Mouse (Mus musculus): ENCODE measurements at regions not wholly inside any gene's neighbourhood (a gene's known extent, or its start where the extent isn't known, plus 50 kb on each side); places are given as distances from the start of the nearest gene placed in this dataset.

DNA sequence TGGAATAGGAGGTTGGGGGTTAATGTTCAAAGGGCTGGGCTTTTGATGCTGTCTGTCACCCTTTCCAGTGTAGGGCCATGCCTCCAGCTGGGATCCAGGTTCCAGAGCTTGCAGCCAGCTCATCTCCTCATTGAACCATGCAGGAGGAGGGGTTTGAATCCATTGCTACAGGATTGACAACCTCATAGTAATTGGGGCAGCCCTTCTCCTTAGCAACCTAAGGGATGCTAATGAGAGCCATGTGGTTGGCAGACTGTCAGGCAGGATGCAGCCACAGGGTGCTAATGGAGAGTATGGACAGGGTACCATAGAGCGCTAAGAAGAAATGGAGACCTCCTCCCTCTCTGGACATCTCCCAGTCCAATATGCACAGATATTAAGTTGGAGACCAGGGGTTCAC is 396.9 kb upstream of the Cdh4 start:
- TF ChIP-seq EP300 (optimal IDR thresholded peaks at IDR 0.05) (no peak), CTCF (IDR thresholded peaks at IDR 0.05; ENCODE audit: low read depth) (no peak)
- Histone ChIP-seq H3K9ac (ENCODE audit: low read length) (no peak overlapping the region), H3K27me3 (ENCODE audit: control insufficient read depth, insufficient read depth, low read length) (no peaks in the 10 kb centered on the region), H3K4me3 (ENCODE audit: low read depth, low read length) (no peak overlapping the region), H3K9me3 (ENCODE audit: control insufficient read depth, low read length) (no peaks in the 10 kb centered on the region), H3K36me3 (ENCODE audit: control insufficient read depth, insufficient read depth, low read length) (no peaks in the 10 kb centered on the region), H3K4me2 (replicated peaks; ENCODE audit: low read depth) (no peak overlapping the region), H3K27ac (replicated peaks) (no peak overlapping the region), H3K4me1 (replicated peaks; ENCODE audit: control insufficient read depth, insufficient read depth) (no peaks in the 10 kb centered on the region)
- DNase-seq (ENCODE audit: low spot score) = no peak
- ATAC-seq (ENCODE audit: low FRiP score, low TSS enrichment) = no peak
- 67% methylated on average over 1 of the region's 1 CpGs for WGBS

DNA sequence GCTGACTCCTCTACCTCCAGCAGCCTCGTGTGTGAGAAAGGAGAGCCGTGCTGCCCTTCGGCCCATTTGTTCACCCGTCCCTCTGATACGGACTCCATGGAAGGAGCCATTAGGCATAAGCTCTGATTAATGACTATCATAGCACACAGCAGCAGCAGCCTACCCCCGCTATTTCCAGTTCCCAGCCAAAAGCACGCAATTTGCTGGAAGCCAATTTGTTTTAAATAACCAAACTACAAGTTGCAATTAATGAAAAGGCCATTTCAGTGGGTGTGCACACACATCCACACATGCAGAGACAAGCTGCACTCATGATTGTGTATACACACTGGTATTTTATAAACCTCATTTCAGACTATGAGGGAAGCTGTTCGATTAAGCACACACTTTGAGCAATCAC is 387.8 kb upstream of the Cdh4 start:
- Histone ChIP-seq H3K4me3 (ENCODE audit: low read depth, low read length) (no peak overlapping the region), H3K4me1 (replicated peaks; ENCODE audit: control insufficient read depth, insufficient read depth) (no peaks in the 10 kb centered on the region), H3K27ac (replicated peaks) (no peak overlapping the region), H3K9me3 (ENCODE audit: control insufficient read depth, low read length) (no peaks in the 10 kb centered on the region), H3K36me3 (ENCODE audit: control insufficient read depth, insufficient read depth, low read length) (no peaks in the 10 kb centered on the region), H3K4me2 (replicated peaks; ENCODE audit: low read depth) (no peak overlapping the region), H3K27me3 (ENCODE audit: control insufficient read depth, insufficient read depth, low read length) (no peaks in the 10 kb centered on the region), H3K9ac (ENCODE audit: low read length) (no peak overlapping the region)
- WGBS = 42% methylated on average over 8 of the region's 8 CpGs
- ATAC-seq (ENCODE audit: low FRiP score, low TSS enrichment) (no peak), DNase-seq (ENCODE audit: low spot score) (no peak)
- no peak for TF ChIP-seq EP300 (optimal IDR thresholded peaks at IDR 0.05)
- no peak for TF ChIP-seq CTCF (IDR thresholded peaks at IDR 0.05; ENCODE audit: low read depth)

- DNase-seq (ENCODE audit: low spot score) (no peak), ATAC-seq (ENCODE audit: low FRiP score, low TSS enrichment) (no peak)
- H3K36me3 ChIP-seq (ENCODE audit: control insufficient read depth, insufficient read depth, low read length) = no peaks in the 10 kb centered on the region
- no peaks in the 10 kb centered on the region for H3K4me1 ChIP-seq (replicated peaks; ENCODE audit: control insufficient read depth, insufficient read depth)
- 42% methylated on average over 8 of the region's 8 CpGs for WGBS
- no peak overlapping the region for H3K4me2 ChIP-seq (replicated peaks; ENCODE audit: low read depth)
- H3K27me3 ChIP-seq (ENCODE audit: control insufficient read depth, insufficient read depth, low read length) = no peaks in the 10 kb centered on the region
- H3K4me3 ChIP-seq (ENCODE audit: low read depth, low read length) = no peak overlapping the region
- H3K9ac ChIP-seq (ENCODE audit: low read length) = no peak overlapping the region
- no peak overlapping the region for H3K27ac ChIP-seq (replicated peaks)
- no peaks in the 10 kb centered on the region for H3K9me3 ChIP-seq (ENCODE audit: control insufficient read depth, low read length)
- TF ChIP-seq CTCF (IDR thresholded peaks at IDR 0.05; ENCODE audit: low read depth) = no peak
- no peak for TF ChIP-seq EP300 (optimal IDR thresholded peaks at IDR 0.05)
These were observed 377.6 kb upstream of the Cdh4 start for GRCm38 (mm10) chr2:179064616-179065015.

DNA sequence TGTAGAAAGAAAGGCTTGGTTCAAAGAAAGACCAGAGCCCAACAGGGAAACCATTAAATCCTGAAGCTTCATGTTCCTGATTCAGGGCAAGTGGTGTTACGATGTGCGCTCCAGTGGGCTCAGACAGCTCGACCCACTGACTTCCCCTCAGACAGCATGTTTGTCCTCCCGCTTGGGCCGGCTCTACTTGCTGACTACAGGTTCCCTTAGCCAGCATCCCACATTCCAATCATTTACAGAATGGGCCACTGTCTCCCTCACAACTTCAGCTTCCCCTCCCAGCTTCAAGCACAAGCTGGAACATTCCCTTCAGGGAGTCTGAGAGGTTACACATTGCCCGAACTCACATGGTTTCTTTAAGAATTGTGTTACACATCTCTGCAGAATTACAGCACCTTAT is 372.7 kb upstream of the Cdh4 start:
- ATAC-seq (ENCODE audit: low FRiP score, low TSS enrichment) = no peak
- 54% methylated on average over 6 of the region's 6 CpGs for WGBS
- no peak for DNase-seq (ENCODE audit: low spot score)
- H3K4me3 ChIP-seq (ENCODE audit: low read depth, low read length) = no peak overlapping the region
- no peak overlapping the region for H3K9ac ChIP-seq (ENCODE audit: low read length)
- no peaks in the 10 kb centered on the region for H3K36me3 ChIP-seq (ENCODE audit: control insufficient read depth, insufficient read depth, low read length)
- H3K4me2 ChIP-seq (replicated peaks; ENCODE audit: low read depth) = no peak overlapping the region
- H3K4me1 ChIP-seq (replicated peaks; ENCODE audit: control insufficient read depth, insufficient read depth) = no peaks in the 10 kb centered on the region
- H3K27me3 ChIP-seq (ENCODE audit: control insufficient read depth, insufficient read depth, low read length) = no peaks in the 10 kb centered on the region
- TF ChIP-seq CTCF (IDR thresholded peaks at IDR 0.05; ENCODE audit: low read depth) = no peak
- TF ChIP-seq EP300 (optimal IDR thresholded peaks at IDR 0.05) = no peak
- H3K27ac ChIP-seq (replicated peaks) = no peak overlapping the region
- no peaks in the 10 kb centered on the region for H3K9me3 ChIP-seq (ENCODE audit: control insufficient read depth, low read length)

- WGBS = 67% methylated on average over 1 of the region's 1 CpGs
These were observed 371.9 kb upstream of the Cdh4 start for GRCm38 (mm10) chr2:179070346-179070745.

DNA sequence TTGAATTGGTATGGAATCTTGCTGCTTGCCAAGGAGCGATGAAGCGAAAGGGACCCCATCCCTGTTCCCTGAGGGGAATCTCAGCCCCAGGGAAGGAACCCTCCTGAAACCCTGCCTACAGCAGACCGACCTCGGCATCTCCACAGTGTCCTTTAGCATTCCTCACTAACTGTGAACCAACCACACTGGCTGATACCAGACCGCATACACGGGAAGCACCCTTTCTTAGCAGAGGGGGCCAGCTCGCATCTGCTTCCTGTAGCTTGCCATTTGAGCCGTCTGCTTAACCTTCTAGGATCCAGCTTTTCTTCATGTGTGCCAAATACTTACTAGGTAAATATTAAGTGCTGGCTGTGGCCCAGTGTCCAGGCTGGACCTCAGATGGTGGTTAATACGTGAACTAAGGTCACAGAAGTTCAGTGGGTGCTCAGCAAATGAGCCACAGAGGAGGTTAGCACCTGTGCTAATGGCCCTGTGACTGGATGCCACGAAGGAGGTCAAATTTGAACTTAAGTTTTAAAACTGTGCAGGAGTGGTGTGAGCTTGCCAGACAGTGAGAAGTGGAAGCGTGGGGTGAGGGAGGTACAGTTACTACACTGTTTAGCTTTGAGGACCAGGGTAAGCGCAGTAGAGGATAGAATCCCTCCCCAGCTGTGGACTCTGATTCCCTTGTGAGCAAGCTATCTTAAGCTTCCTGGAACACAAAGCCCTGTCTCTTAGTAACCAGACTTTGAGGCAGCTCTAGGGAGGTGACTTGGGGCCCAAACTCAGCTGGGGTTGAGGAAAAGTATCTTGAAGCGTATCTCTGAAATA is 361.6 kb upstream of the Cdh4 start:
- 62% methylated on average over 13 of the region's 13 CpGs for WGBS
- H3K4me3 ChIP-seq (ENCODE audit: low read depth, low read length) = no peak overlapping the region
- H3K27me3 ChIP-seq (ENCODE audit: control insufficient read depth, insufficient read depth, low read length) = no peaks in the 10 kb centered on the region
- H3K4me1 ChIP-seq (replicated peaks; ENCODE audit: control insufficient read depth, insufficient read depth) = no peaks in the 10 kb centered on the region
- no peak for DNase-seq (ENCODE audit: low spot score)
- H3K36me3 ChIP-seq (ENCODE audit: control insufficient read depth, insufficient read depth, low read length) = no peaks in the 10 kb centered on the region
- H3K9me3 ChIP-seq (ENCODE audit: control insufficient read depth, low read length) = no peaks in the 10 kb centered on the region
- H3K4me2 ChIP-seq (replicated peaks; ENCODE audit: low read depth) = no peak overlapping the region
- no peak overlapping the region for H3K9ac ChIP-seq (ENCODE audit: low read length)
- TF ChIP-seq EP300 (optimal IDR thresholded peaks at IDR 0.05) (no peak), CTCF (IDR thresholded peaks at IDR 0.05; ENCODE audit: low read depth) (no peak)
- H3K27ac ChIP-seq (replicated peaks) = no peak overlapping the region
- ATAC-seq (ENCODE audit: low FRiP score, low TSS enrichment) = no peak

More at GRCm38 (mm10) chr2:179070346-179070745, 371.9 kb upstream of the Cdh4 start:
- DNase-seq (ENCODE audit: low spot score) (peak; percentile 40), ATAC-seq (ENCODE audit: low FRiP score, low TSS enrichment) (no peak)
- no peaks in the 10 kb centered on the region for H3K36me3 ChIP-seq (ENCODE audit: control insufficient read depth, insufficient read depth, low read length)
- H3K4me2 ChIP-seq (replicated peaks; ENCODE audit: low read depth) = no peak overlapping the region
- H3K9ac ChIP-seq (ENCODE audit: low read length) = no peak overlapping the region
- no peaks in the 10 kb centered on the region for H3K9me3 ChIP-seq (ENCODE audit: control insufficient read depth, low read length)
- no peak overlapping the region for H3K27ac ChIP-seq (replicated peaks)
- no peaks in the 10 kb centered on the region for H3K4me1 ChIP-seq (replicated peaks; ENCODE audit: control insufficient read depth, insufficient read depth)
- no peak overlapping the region for H3K4me3 ChIP-seq (ENCODE audit: low read depth, low read length)
- TF ChIP-seq EP300 (optimal IDR thresholded peaks at IDR 0.05) = no peak
- peak; percentile 75 for TF ChIP-seq CTCF (IDR thresholded peaks at IDR 0.05; ENCODE audit: low read depth)
- H3K27me3 ChIP-seq (ENCODE audit: control insufficient read depth, insufficient read depth, low read length) = no peaks in the 10 kb centered on the region
